Mouse (Mus musculus) lung, embryonic 16.5 days (tissue): ENCODE measurements around the gene Rbm45. TPM values are rescaled to one million over a fixed set of nuclear protein-coding genes. Genes with fewer than 3 reads are reported as not detected.
A peak's percentile ranks its signal among the peaks of the same experiment; 100 is the strongest.

Experiments used
- ATAC-seq: fragments of 200-750 bp; cut with Nextera tagmentation; 2 replicates; pipeline ENCODE4 v1.8.0; 2017; ENCODE audit warnings: low read depth, mild to moderate bottlenecking, moderate library complexity
- H3K27ac ChIP-seq: fragments of 300-500 bp; sonication (generic); 2 replicates; pipeline ENCODE4 v1.5.1; 2014; ENCODE audit warnings: mild to moderate bottlenecking, control low read depth, low read length
- H3K27me3 ChIP-seq: fragments of 300-500 bp; sonication (generic); 2 replicates; pipeline ENCODE4 v1.6.1; 2014; ENCODE audit warnings: low read depth, low read length, mixed read lengths; ENCODE audit not compliant: control insufficient read depth, insufficient read depth
- H3K36me3 ChIP-seq: fragments of 300-500 bp; sonication (generic); 2 replicates; pipeline ENCODE4 v1.6.1; 2014; ENCODE audit warnings: low read length; ENCODE audit not compliant: control insufficient read depth, insufficient read depth
- H3K4me1 ChIP-seq: fragments of 300-500 bp; sonication (generic); replicated peaks from 2 replicates; pipeline ENCODE4 v1.6.1; 2014; ENCODE audit warnings: low read length, mixed read lengths; ENCODE audit not compliant: control insufficient read depth, insufficient read depth
- H3K4me2 ChIP-seq: fragments of 300-500 bp; sonication (generic); 2 replicates; pipeline ENCODE4 v1.6.1; 2014; ENCODE audit warnings: low read depth, low read length, control low read depth
- H3K4me3 ChIP-seq: fragments of 300-500 bp; sonication (generic); 2 replicates; pipeline ENCODE4 v1.5.1; 2014; ENCODE audit warnings: mild to moderate bottlenecking, low read length, control low read depth
- H3K9ac ChIP-seq: fragments of 300-500 bp; sonication (generic); 2 replicates; pipeline ENCODE4 v1.6.1; 2014; ENCODE audit warnings: low read length, control low read depth
- H3K9me3 ChIP-seq: fragments of 300-500 bp; sonication (generic); 2 replicates; pipeline ENCODE4 v1.6.1; 2016; ENCODE audit warnings: low read length; ENCODE audit not compliant: control insufficient read depth
- whole genome bisulfite sequencing: fragments of 180-500 bp; shearing (Covaris S2); extraction: QIAGEN DNeasy Blood & Tissue Kit; methylation state at CpG from one replicate; pipeline ENCODE4 v1.1.7; 2014; 5-methylcytosine and 5-hydroxymethylcytosine counted together
- polyA plus RNA-seq: library from polyadenylated mRNA; unstranded; fragments of >200 nt; fragmentation: Nextera tagmentation; extraction: Ambion mirVana; gene quantifications from 2 replicates; pipeline ENCODE4 v1.2.1, GENCODE M21; 2015

Rbm45 gene
- polyA plus RNA-seq, 1 experiment from 2014 or later, result 18.8 TPM

GRCm38 (mm10) chr2:76409986-76410385 is 40.2 kb downstream of the Rbm45 start:
- no peak for ATAC-seq
- 79% methylated on average over 2 of the region's 2 CpGs for WGBS

GRCm38 (mm10) chr2:76412924-76413323 is 43.1 kb downstream of the Rbm45 start:
- Histone ChIP-seq H3K4me1 (no peaks in the 10 kb centered on the region), H3K4me3 (no peak overlapping the region), H3K27ac (no peak overlapping the region), H3K27me3 (no peaks in the 10 kb centered on the region), H3K4me2 (no peak overlapping the region), H3K36me3 (no peaks in the 10 kb centered on the region), H3K9ac (no peak overlapping the region), H3K9me3 (no peaks in the 10 kb centered on the region)
- 61% methylated on average over 2 of the region's 2 CpGs for WGBS
- no peak for ATAC-seq

More at GRCm38 (mm10) chr2:76409986-76410385, 40.2 kb downstream of the Rbm45 start:
- Histone ChIP-seq H3K4me3 (no peak overlapping the region), H3K9me3 (no peaks in the 10 kb centered on the region), H3K4me1 (peaks cover 4% of the 10 kb centered on the region; the same call in 1 of the 2 replicates), H3K36me3 (no peaks in the 10 kb centered on the region), H3K4me2 (no peak overlapping the region), H3K27me3 (no peaks in the 10 kb centered on the region; the same call in 1 of the 2 replicates), H3K9ac (no peak overlapping the region), H3K27ac (no peak overlapping the region)

GRCm38 (mm10) chr2:76417446-76418141 is 47.8 kb downstream of the Rbm45 start:
- no peaks in the 10 kb centered on the region for H3K9me3 ChIP-seq
- H3K27me3 ChIP-seq, result no peaks in the 10 kb centered on the region
- WGBS, result 90% methylated on average over 14 of the region's 14 CpGs
- no peak overlapping the region for H3K4me2 ChIP-seq
- H3K4me1 ChIP-seq, result no peaks in the 10 kb centered on the region
- H3K4me3 ChIP-seq, result no peak overlapping the region
- no peaks in the 10 kb centered on the region for H3K36me3 ChIP-seq
- H3K27ac ChIP-seq, result no peak overlapping the region
- ATAC-seq, result no peak
- no peak overlapping the region for H3K9ac ChIP-seq

GRCm38 (mm10) chr2:76418142-76418518 is 48.3 kb downstream of the Rbm45 start:
- Histone ChIP-seq H3K4me3 (no peak overlapping the region), H3K4me2 (no peak overlapping the region), H3K27ac (no peak overlapping the region), H3K9me3 (no peaks in the 10 kb centered on the region), H3K9ac (no peak overlapping the region), H3K4me1 (no peaks in the 10 kb centered on the region), H3K27me3 (no peaks in the 10 kb centered on the region), H3K36me3 (no peaks in the 10 kb centered on the region)
- ATAC-seq, result no peak
- 94% methylated on average over 3 of the region's 3 CpGs for WGBS

- H3K4me3 ChIP-seq, result no peak overlapping the region
- peaks cover 4% of the 10 kb centered on the region; the same call in 1 of the 2 replicates for H3K4me1 ChIP-seq
- 60% methylated on average over 6 of the region's 6 CpGs for WGBS
- no peak for ATAC-seq
- no peaks in the 10 kb centered on the region for H3K27me3 ChIP-seq
- no peak overlapping the region for H3K9ac ChIP-seq
- no peak overlapping the region for H3K4me2 ChIP-seq
- H3K9me3 ChIP-seq, result no peaks in the 10 kb centered on the region
- H3K36me3 ChIP-seq, result no peaks in the 10 kb centered on the region
- no peak overlapping the region for H3K27ac ChIP-seq
Observed at GRCm38 (mm10) chr2:76421411-76421924, 51.7 kb downstream of the Rbm45 start.

- 37% methylated on average over 3 of the region's 3 CpGs for WGBS
Observed at GRCm38 (mm10) chr2:76426816-76427215, 57.0 kb downstream of the Rbm45 start.

GRCm38 (mm10) chr2:76429318-76429717 is 59.5 kb downstream of the Rbm45 start:
- Histone ChIP-seq H3K4me1 (peaks cover 10% of the 10 kb centered on the region; the same call in 1 of the 2 replicates), H3K9ac (no peak overlapping the region), H3K9me3 (no peaks in the 10 kb centered on the region), H3K4me3 (no peak overlapping the region), H3K4me2 (no peak overlapping the region), H3K36me3 (no peaks in the 10 kb centered on the region), H3K27me3 (no peaks in the 10 kb centered on the region), H3K27ac (no peak overlapping the region)
- ATAC-seq, result no peak
- 59% methylated on average over 3 of the region's 3 CpGs for WGBS

More at GRCm38 (mm10) chr2:76426816-76427215, 57.0 kb downstream of the Rbm45 start:
- Histone ChIP-seq H3K27me3 (no peaks in the 10 kb centered on the region), H3K9ac (no peak overlapping the region), H3K4me1 (peaks cover 10% of the 10 kb centered on the region; the same call in 1 of the 2 replicates), H3K36me3 (no peaks in the 10 kb centered on the region), H3K4me3 (no peak overlapping the region), H3K27ac (0 out of 2 replicates have a peak overlapping the region, but pooled peaks have one; percentile 29), H3K4me2 (no peak overlapping the region), H3K9me3 (no peaks in the 10 kb centered on the region)
- peak; percentile 59; the same call in 1 of the 2 replicates for ATAC-seq

GRCm38 (mm10) chr2:76429855-76430254 is 60.1 kb downstream of the Rbm45 start:
- no peaks in the 10 kb centered on the region for H3K27me3 ChIP-seq
- no peak overlapping the region for H3K4me2 ChIP-seq
- peaks cover 10% of the 10 kb centered on the region; the same call in 1 of the 2 replicates for H3K4me1 ChIP-seq
- 80% methylated on average over 5 of the region's 5 CpGs for WGBS
- no peak overlapping the region for H3K9ac ChIP-seq
- no peaks in the 10 kb centered on the region for H3K36me3 ChIP-seq
- no peak overlapping the region for H3K4me3 ChIP-seq
- H3K27ac ChIP-seq, result no peak overlapping the region
- ATAC-seq, result no peak
- no peaks in the 10 kb centered on the region for H3K9me3 ChIP-seq

GRCm38 (mm10) chr2:76430539-76430938 is 60.8 kb downstream of the Rbm45 start:
- H3K9ac ChIP-seq, result no peak overlapping the region
- H3K4me1 ChIP-seq, result peaks cover 10% of the 10 kb centered on the region; the same call in 1 of the 2 replicates
- no peaks in the 10 kb centered on the region for H3K27me3 ChIP-seq
- 84% methylated on average over 3 of the region's 3 CpGs for WGBS
- no peaks in the 10 kb centered on the region for H3K36me3 ChIP-seq
- H3K9me3 ChIP-seq, result no peaks in the 10 kb centered on the region
- no peak overlapping the region for H3K4me2 ChIP-seq
- no peak overlapping the region for H3K27ac ChIP-seq
- H3K4me3 ChIP-seq, result no peak overlapping the region
- no peak for ATAC-seq
